Mouse (Mus musculus) CD4-positive, CD25-positive, alpha-beta regulatory T cell (primary cell): ENCODE data around the gene Trim46. TPM values are rescaled to one million over a fixed set of nuclear protein-coding genes. Genes with fewer than 3 reads are reported as not detected.

Source experiments
- polyA plus RNA-seq: library from polyadenylated mRNA; unstranded; fragments of 100-300 nt; shearing (Covaris generic); gene quantifications from one replicate; pipeline ENCODE4 v1.2.1, GENCODE M21; 2017

Trim46 gene
- 3.1 TPM for polyA plus RNA-seq

GRCm38 (mm10) chr3:89246261-89247100, at the start of gene Trim46:
Gene Trim46, minus strand, starts transcription at chr3:89246309.

GRCm38 (mm10) chr3:89280606-89281511, 34.8 kb upstream of the Trim46 start, which contains the start of gene Efna1:
Gene Efna1, minus strand, starts transcription at chr3:89281142.

DNA sequence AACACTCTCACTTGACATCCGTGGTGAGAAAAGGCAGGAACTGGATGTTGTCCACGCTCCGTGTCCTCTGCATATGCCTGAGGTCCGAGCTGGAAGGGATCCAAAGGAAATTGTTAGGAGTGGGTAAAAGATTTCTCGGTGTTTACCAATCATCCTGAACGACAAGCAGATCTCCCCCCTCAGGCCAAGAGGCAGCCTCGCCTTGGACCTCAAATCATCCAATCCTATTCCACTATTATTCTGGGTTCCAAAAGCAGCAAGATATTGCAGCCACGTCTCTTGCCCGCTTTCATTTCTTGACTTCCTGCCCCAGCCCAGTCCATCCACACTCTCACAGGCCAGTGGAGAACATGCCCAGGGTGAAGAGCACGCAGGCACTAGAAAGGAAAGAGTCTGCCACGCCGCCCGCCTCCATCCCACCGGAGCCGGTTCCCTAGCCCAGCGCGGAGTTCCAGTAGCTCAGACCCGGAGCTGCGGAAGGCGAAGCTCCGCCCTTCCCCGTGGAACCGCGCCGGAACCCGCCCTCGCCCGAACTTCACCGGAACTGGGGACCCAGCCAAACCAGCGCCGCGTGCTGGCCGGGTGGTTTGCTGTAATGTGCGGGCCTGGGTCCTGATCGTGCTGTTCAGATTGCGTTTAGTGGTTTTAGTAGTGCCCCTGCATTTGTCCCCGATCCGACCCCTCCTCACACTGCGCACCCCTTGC, 24.1 kb upstream of the Trim46 start, which contains the start of gene Slc50a1:
Gene Slc50a1 (minus strand): TSS at position 520 of the 705 bp plus-strand sequence.

DNA sequence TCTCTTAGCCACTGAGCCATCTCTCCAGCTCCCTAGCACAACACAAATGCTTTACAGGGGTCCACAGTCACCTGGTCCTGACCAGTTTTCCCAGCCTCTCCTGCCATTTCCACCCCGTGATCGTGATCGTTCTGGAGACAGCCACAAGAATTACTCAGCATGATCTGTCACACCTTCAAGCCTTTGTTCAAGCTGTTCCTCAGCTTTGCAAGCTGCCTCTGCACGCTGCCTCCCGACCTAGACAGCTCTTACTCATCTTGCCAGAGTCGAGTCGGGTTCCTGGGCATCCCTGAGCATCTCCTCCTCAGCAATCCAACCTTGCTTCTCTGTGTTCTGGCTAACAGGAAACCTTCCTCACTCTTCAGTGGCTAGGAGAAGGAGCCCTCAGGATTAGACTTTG, 13.0 kb upstream of the Trim46 start, which contains the start of gene Dpm3:
Gene Dpm3 (plus strand): TSS at position 283 of the 400 bp plus-strand sequence.

GRCm38 (mm10) chr3:89245688-89246171, 379 bp downstream of the Trim46 start, which contains the start of gene Krtcap2:
Gene Krtcap2, plus strand, starts transcription at chr3:89245966.

DNA sequence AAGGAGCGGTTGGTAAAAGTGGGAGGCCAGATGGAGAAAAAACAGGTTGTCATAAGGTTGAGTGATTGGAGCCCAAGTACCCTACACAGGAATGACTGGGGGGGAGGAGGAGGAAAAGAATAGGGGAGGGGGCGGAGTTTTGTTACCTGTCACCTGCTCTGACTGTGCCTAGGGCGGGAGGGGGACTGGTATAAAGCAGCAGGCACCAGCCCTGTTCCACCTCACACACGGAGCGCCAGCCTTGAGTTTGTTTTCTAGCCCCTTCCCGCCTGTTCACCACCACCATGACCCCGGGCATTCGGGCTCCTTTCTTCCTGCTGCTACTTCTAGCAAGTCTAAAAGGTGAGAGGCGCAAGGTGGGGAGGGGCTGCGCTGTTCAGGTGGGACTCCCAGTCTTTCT, 17.3 kb downstream of the Trim46 start, which contains the start of gene Muc1:
Gene Muc1 (plus strand): TSS at position 222 of the 400 bp plus-strand sequence.

DNA sequence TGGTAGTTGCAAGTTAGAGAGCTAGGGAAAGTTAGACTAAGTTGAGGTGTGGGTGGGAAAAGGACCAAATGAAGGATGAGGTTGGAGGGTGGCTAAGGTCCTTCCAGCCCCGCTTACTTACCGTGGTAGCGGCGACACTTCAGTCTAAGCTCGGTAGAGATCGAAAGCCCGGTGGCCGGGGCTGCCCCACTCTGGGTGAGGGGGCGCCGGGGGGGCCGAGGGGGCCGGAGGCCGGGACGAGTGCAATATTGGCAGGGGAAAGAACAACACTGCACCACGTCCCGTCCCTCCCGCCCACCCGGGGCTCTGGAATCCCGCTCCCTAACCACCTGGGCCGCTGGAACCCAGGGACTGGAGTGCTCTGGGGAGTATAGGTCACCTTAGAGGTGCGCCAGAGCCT, 19.2 kb downstream of the Trim46 start, which contains the start of gene Mtx1:
Gene Mtx1 (minus strand): TSS at position 189 of the 400 bp plus-strand sequence.

DNA sequence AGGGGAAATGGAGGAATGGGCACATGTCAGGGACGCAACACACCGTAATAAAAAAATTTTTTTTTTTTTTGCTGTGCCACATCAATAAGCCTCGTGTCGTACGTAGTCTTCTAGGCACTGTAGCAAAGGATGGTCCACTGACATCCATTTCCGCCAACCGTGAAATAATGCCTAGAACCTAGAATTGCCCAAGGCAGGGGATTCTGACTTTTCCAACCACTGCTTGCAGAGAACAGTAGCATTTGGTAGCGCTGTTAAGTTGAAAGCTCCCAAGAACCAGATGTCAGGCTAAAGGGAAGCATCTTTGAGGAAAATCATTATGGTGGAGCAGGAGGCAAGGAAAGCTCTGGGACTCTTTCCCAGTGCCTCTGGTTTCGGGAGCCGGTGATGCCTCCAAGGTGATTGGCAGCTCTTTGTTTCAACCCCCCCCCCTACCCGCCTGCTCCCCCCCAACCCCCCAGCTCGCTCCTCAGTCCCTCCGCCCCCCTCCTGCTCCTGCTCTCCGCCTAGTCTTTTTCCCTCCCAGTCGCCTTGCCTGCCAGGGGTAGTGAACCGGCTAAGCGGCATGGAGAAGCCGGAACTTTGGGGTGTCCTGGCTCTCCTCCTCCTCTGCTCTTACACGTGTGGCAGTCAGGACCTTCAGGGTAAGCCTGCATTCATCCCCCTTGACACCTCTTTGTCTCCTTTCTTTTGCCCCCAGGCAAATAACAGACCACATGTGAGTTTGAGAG, 31.3 kb downstream of the Trim46 start, which contains the start of gene Thbs3:
Gene Thbs3 (plus strand): TSS at position 500 of the 731 bp plus-strand sequence.

DNA sequence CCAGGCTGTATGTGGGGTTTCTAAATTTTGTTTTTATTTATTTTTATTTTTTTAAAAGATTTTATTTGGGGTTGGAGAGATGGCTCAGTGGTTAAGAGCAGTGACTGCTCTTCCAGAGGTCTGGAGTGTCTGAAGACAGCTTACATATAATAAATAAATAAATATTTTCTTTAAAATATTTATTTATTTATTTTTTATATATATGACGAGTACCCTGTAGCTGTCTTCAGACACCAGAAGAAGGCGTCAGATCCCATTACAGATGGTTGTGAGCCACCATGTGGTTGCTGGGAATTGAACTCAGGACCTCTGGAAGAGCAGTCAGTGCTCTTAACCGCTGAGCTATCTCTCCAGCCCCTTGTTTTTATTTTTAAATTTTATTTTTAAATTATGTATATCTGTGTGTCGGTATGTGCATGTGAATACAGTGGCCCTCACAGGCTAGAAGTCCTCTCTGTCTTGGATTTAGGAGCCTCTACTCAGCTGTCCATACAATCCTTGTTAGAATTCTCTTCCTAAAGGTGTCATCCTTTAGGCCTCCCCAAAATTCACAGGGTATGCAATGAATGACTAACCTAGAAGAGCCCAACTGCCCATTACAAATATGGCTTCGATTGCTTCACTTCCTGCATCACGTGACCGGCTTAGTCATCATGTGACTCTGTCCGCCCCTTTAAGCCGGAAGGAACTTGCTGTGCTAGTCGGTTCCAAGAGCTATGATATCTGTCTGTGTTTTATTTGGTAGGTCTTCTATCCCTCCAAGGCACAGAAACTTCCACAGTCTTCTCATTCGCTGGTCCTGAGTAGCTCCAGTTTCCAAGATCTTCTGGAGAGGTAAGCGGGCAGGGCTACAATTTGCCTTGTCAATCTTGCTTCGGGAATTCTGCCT, 43.6 kb downstream of the Trim46 start, which contains the start of gene Gba:
Gene Gba (plus strand): TSS at position 676 of the 889 bp plus-strand sequence.

Other genes with a start within 250 kb of the Trim46 start
- gene Rusc1, start 153.0 kb downstream of the Trim46 start, polyA plus RNA-seq: 40.5 TPM
- not detected for gene Gm43738, start 145.2 kb downstream of the Trim46 start, polyA plus RNA-seq
- gene Fdps, start 144.3 kb downstream of the Trim46 start, polyA plus RNA-seq: 75.6 TPM
- not detected for gene Pklr, start 110.2 kb downstream of the Trim46 start, polyA plus RNA-seq
- gene Hcn3, start 86.1 kb downstream of the Trim46 start, polyA plus RNA-seq: 2.4 TPM
- 111 TPM for gene Clk2, start 81.5 kb downstream of the Trim46 start, polyA plus RNA-seq
- gene Scamp3, start 68.8 kb downstream of the Trim46 start, polyA plus RNA-seq: 268 TPM
- gene Fam189b, start 63.2 kb downstream of the Trim46 start, polyA plus RNA-seq: 236 TPM
- 119 TPM for gene Gba, start 43.4 kb downstream of the Trim46 start, polyA plus RNA-seq
- gene Thbs3, start 31.1 kb downstream of the Trim46 start, polyA plus RNA-seq: 2.0 TPM
- gene Mtx1, start 19.2 kb downstream of the Trim46 start, polyA plus RNA-seq: 132 TPM
- gene Muc1, start 17.3 kb downstream of the Trim46 start, polyA plus RNA-seq: 1.1 TPM
- 217 TPM for gene Krtcap2, start 343 bp downstream of the Trim46 start, polyA plus RNA-seq
- gene Dpm3, start 13.0 kb upstream of the Trim46 start, polyA plus RNA-seq: 98.5 TPM
- gene Slc50a1, start 24.3 kb upstream of the Trim46 start, polyA plus RNA-seq: 270 TPM
- gene Efna1, start 34.8 kb upstream of the Trim46 start, polyA plus RNA-seq: not detected
- not detected for gene Efna3, start 76.7 kb upstream of the Trim46 start, polyA plus RNA-seq
- 0.55 TPM for gene Efna4, start 91.7 kb upstream of the Trim46 start, polyA plus RNA-seq
- gene Adam15, start 103.7 kb upstream of the Trim46 start, polyA plus RNA-seq: 18.3 TPM
- 0.36 TPM for gene Dcst2, start 115.7 kb upstream of the Trim46 start, polyA plus RNA-seq
- 0.45 TPM for gene Dcst1, start 118.9 kb upstream of the Trim46 start, polyA plus RNA-seq
- gene Zbtb7b, start 148.5 kb upstream of the Trim46 start, polyA plus RNA-seq: 53.9 TPM
- gene Lenep, start 156.5 kb upstream of the Trim46 start, polyA plus RNA-seq: not detected
- 54.2 TPM for gene Flad1, start 165.6 kb upstream of the Trim46 start, polyA plus RNA-seq
- gene Cks1b, start 172.1 kb upstream of the Trim46 start, polyA plus RNA-seq: 20.0 TPM
- 76.8 TPM for gene Shc1, start 172.1 kb upstream of the Trim46 start, polyA plus RNA-seq
- 69.6 TPM for gene Pygo2, start 183.9 kb upstream of the Trim46 start, polyA plus RNA-seq
- 110 TPM for gene Pbxip1, start 190.4 kb upstream of the Trim46 start, polyA plus RNA-seq
- gene Pmvk, start 208.2 kb upstream of the Trim46 start, polyA plus RNA-seq: 16.8 TPM